Mouse (Mus musculus) cerebellum, adult 9-10 months (tissue): Measurements from ENCODE around the gene Klra2.
A peak's percentile ranks its signal among the peaks of the same experiment; 100 is the strongest.
"Not testable (repeated sequence)": the region's sequence is repeated elsewhere in the genome, so short reads cannot be mapped to it uniquely, and the experiment has no call there.

Source experiments
- DNase-seq: peaks from one replicate; pipeline ENCODE4 v3.0.0; 2022

Klra2 gene

GRCm38 (mm10) chr6:131247206-131247605 lies at the start of gene Klra2:
Klra2 (minus strand) TSS chr6:131247362.
- no peak for DNase-seq

GRCm38 (mm10) chr6:131294435-131295112 lies 47.4 kb upstream of the Klra2 start:
- DNase-seq = no peak

GRCm38 (mm10) chr6:131293916-131294315 lies 46.8 kb upstream of the Klra2 start:
- no peak for DNase-seq

- DNase-seq = peak; percentile 84
Observed at GRCm38 (mm10) chr6:131292991-131293788, 46.0 kb upstream of the Klra2 start, which contains the start of gene Magohb. Magohb (minus strand) TSS chr6:131293244.

- peak; percentile 14 for DNase-seq
Observed at GRCm38 (mm10) chr6:131292276-131292990, 45.3 kb upstream of the Klra2 start.

GRCm38 (mm10) chr6:131290430-131290829 lies 43.3 kb upstream of the Klra2 start:
- DNase-seq = peak; percentile 20

- not testable (repeated sequence) for DNase-seq
Observed at GRCm38 (mm10) chr6:131278160-131278559, 31.0 kb upstream of the Klra2 start.

GRCm38 (mm10) chr6:131276659-131277058 lies 29.5 kb upstream of the Klra2 start:
- DNase-seq = no peak

GRCm38 (mm10) chr6:131272311-131272710 lies 25.1 kb upstream of the Klra2 start:
- no peak for DNase-seq

GRCm38 (mm10) chr6:131270312-131270711 lies 23.1 kb upstream of the Klra2 start:
- no peak for DNase-seq

- DNase-seq = no peak
Observed at GRCm38 (mm10) chr6:131269599-131269998, 22.4 kb upstream of the Klra2 start.

- no peak for DNase-seq
Observed at GRCm38 (mm10) chr6:131264175-131264574, 17.0 kb upstream of the Klra2 start.

- no peak for DNase-seq
Observed at GRCm38 (mm10) chr6:131262778-131263177, 15.6 kb upstream of the Klra2 start.

- no peak for DNase-seq
Observed at GRCm38 (mm10) chr6:131262009-131262408, 14.8 kb upstream of the Klra2 start.

GRCm38 (mm10) chr6:131245081-131245480 lies 2.1 kb downstream of the Klra2 start:
- DNase-seq = no peak
